Mouse (Mus musculus) embryonic fibroblast, embryonic 13.5 days (primary cell): ENCODE data around the gene Ric3. TPM values are rescaled to one million over a fixed set of nuclear protein-coding genes. Genes with fewer than 3 reads are reported as not detected.
"Not testable (repeated sequence)": the region's sequence is repeated elsewhere in the genome, so short reads cannot be mapped to it uniquely, and the experiment has no call there.

Source experiments
- H3K27ac ChIP-seq: 2 replicates; pipeline ENCODE4 v1.5.1; 2012; ENCODE audit warnings: low read length, control low read depth, inconsistent platforms; ENCODE audit not compliant: insufficient read depth
- H3K4me1 ChIP-seq: 2 replicates; pipeline ENCODE4 v1.6.1; 2011; ENCODE audit warnings: low read length; ENCODE audit not compliant: control insufficient read depth, insufficient read depth
- H3K4me3 ChIP-seq: 2 replicates; pipeline ENCODE4 v1.5.1; 2011; ENCODE audit warnings: mild to moderate bottlenecking, control low read depth, low read length; ENCODE audit not compliant: insufficient read depth
- CTCF ChIP-seq: IDR thresholded peaks from 2 replicates; pipeline ENCODE4 v1.5.1; 2011; ENCODE audit warnings: mild to moderate bottlenecking, control low read depth, low read length, moderate library complexity, borderline replicate concordance; ENCODE audit not compliant: insufficient read depth
- POLR2A ChIP-seq: IDR thresholded peaks from 2 replicates; pipeline ENCODE4 v1.6.1; 2011; ENCODE audit warnings: low read depth, mild to moderate bottlenecking, control low read depth, low read length, moderate library complexity
- polyA plus RNA-seq: library from polyadenylated mRNA; stranded (reverse); fragments of >200 nt; gene quantifications from 2 replicates; pipeline ENCODE4 v1.2.4, GENCODE M21; 2011; ENCODE audit warnings: low read depth; ENCODE audit not compliant: missing spikeins, insufficient read length

Ric3 gene
- polyA plus RNA-seq: 0.93 and 1.0 TPM in 2 replicates

DNA sequence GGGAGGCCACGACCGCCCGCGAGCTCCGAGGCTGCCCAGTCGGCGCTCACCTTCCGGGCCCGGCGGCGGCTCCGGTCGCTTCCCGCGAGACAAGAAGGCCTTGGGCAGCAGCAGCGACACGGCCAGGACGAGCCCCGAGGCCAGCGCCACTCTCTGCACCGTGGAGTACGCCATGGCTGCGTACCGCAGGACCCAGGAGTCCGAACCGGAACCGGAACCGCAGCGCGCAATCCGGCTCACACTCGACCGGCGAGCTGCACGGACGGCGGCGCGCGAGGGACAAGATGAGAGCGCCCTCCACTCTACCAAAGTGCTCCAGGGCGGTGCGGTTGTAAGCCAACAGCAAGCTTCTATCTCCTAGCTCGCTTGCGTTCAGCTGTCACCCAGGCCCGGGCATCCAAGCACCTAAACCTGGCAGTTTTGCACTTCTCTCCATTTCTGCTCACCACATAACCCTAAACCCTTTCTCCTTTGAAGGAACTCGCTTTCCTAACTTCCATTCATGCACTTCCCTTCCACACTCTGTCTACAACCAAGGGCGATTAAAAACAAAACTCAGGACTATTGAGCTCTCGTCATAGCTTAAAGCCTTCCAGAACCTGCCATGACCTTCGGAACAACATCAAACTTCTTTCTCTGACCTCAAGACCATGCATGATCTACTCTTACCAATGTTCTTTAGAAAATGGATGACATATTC is at the start of gene Ric3:
Gene Ric3, minus strand, starts transcription at position 219 of the 700 bp plus-strand sequence.
- TF ChIP-seq POLR2A: no peak
- no peak for TF ChIP-seq CTCF
- no peak within 1 kb of the TSS for H3K27ac ChIP-seq
- H3K4me1 ChIP-seq: no peaks in the 10 kb centered on the region
- peak within 1 kb of the TSS; percentile 23 for H3K4me3 ChIP-seq

DNA sequence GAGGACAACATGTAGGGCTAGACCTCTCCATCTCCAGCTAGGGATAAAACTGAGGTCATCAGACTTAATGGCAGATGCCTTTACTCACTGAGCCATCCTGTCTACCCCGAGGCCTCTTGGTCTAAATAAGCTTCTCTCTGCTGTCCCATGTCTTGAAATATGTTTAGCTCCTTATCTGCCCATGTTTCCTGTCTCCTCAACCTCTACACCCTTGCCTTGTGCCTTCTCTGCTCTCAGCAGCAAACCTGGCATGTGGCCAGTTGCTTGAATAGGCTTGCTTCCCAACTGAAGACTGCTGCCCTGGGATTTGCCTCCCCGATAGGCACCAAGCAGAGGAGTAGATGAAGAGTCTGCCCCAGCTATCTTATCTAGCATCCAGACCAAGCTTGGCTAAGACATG is 48.4 kb upstream of the Ric3 start:
- no peak overlapping the region for H3K27ac ChIP-seq
- TF ChIP-seq POLR2A (no peak), CTCF (no peak)
- H3K4me3 ChIP-seq: no peak overlapping the region
- no peaks in the 10 kb centered on the region for H3K4me1 ChIP-seq

DNA sequence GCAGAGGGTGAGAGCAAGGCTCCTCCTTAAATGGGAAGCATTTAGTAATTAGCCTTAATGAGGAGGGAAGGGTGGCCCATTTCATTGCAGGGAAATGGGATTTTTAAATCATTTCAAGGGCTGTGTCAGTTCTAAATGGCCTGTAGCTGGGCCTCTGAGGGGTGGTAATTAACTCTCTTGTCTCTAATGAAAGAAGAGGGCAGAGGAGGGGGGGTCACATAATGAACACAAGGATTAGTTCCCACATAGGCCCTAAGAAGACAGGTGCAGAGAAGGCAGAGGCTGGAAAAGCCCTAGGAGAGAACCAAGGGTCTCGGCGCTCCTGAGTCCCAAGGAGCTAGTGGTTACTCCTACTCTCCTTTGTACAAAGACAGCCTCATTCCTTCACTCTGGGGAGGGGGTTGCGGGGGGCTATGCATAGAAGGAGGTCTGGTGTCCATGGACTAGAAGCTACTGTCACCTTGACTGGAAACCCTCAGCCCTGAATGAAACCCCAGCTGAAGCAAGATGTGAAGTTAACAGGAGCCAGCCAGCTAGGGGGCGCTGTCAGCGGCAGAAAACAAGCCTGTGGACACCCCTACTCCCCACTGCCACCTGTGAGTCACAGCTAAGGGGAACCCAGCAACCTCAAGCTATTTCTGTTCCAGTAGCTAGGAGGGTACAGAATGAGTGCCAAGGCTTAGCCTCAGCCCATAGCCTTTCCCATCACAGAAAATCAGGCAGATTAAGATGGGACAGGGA is 47.0 kb upstream of the Ric3 start:
- H3K4me1 ChIP-seq: no peaks in the 10 kb centered on the region
- TF ChIP-seq POLR2A (no peak), CTCF (no peak)
- no peak overlapping the region for H3K27ac ChIP-seq
- H3K4me3 ChIP-seq: no peak overlapping the region

DNA sequence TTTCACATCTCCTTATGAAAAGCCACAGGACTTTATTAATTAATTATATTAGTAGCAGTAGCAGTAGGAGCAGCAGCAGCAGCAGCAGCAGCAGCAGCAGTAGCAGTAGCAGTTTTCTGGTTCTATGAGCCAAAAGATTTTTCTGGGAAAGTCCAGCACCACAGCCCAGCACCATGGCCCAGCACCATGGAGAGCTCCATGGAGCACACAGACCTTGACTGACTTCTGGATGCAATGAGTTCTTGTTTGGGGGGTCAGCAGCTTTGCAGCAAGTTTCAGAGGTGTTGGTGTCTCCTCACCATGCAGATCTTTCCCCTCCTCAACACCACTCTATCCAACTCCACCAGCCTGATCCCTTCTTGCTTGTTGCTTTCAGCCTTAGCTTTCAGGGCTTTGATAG is 46.3 kb upstream of the Ric3 start:
- Histone ChIP-seq H3K27ac (no peak overlapping the region), H3K4me1 (no peaks in the 10 kb centered on the region), H3K4me3 (no peak overlapping the region)
- TF ChIP-seq POLR2A: no peak
- no peak for TF ChIP-seq CTCF

DNA sequence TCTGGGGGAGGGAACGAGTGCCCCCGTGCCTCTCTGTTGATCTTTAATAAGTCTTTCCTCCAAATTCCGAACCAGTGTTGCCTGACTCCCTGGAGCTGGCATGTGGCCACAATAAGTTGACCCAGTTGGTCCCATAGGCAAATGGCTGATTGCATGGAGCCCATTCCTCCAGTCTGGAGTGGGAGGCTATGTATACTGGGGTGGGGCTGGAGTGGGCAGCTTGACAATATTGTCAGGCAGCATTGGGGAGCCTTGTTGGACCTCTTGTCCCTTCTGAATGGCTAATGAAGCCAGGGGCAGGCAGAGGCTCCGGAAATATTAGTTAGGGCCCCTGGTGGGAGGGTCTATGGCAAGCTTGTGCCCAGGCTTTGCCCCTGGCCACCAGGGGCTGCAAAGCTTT is 32.8 kb upstream of the Ric3 start:
- Histone ChIP-seq H3K4me3 (no peak overlapping the region), H3K27ac (no peak overlapping the region), H3K4me1 (no peaks in the 10 kb centered on the region)
- no peak for TF ChIP-seq POLR2A
- no peak for TF ChIP-seq CTCF

DNA sequence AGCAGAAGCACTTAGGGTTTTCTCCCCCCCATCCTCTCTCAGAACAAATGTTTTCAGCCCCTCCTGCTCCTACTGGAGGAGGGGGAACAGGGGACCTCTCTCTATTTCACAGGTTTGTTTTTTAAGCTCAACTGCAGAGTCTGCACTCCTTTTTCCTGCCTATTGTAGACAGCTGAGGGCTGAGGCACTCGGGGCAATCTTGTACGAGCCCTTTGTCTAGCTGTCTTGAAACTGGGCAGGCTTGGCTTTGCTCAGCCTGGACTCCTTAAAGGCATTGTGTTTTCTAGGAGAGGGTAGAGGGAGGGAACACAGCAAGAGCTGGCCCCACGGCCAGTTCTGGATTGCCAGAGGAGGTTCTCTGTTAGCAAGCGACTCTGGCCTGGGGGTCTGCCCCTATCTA is 32.4 kb upstream of the Ric3 start:
- not testable (repeated sequence) for H3K4me1 ChIP-seq, H3K27ac ChIP-seq

DNA sequence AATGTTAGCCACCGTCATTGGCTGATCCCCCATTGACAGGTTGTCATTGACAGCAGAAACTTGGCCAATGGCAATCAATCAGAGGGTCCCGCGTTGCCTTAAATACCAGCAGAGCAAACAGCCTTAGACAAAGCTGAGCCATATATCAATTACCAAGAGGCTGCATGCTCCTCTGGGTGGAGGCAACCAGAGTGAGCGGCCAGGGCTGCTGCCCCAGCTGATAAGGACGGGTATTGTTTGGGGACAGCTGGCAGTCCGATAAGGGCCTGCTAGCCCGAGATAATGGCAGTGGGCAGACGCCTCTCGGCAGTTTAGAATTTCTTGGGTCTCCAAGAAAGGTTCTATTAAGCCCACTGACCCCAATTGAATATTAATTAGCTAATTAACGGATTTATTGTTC is 31.8 kb upstream of the Ric3 start:
- H3K4me3 ChIP-seq: no peak overlapping the region
- no peak overlapping the region for H3K27ac ChIP-seq
- no peak for TF ChIP-seq CTCF
- no peaks in the 10 kb centered on the region for H3K4me1 ChIP-seq

More for the DNA sequence above, 32.4 kb upstream of the Ric3 start:
- H3K4me3 ChIP-seq: not testable (repeated sequence)

DNA sequence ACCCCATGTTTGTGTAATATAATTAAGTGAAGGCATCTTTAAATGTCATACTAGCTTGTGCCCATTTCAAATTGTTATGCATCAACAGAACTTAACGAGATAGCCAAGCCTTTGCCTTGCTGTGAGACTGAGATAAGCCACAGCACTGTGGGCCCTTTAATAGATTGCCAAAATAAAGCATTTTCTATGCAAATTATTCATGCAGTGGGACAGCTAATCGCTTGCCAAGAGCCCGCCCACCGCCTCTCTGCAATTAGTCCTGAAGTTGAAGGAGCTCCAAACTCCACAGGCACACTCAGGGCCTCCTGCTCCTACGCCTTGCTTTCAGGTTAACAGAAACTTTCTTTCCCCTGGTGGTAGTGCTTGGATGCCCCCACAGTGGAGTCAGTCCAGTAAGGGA is 27.9 kb upstream of the Ric3 start:
- no peaks in the 10 kb centered on the region for H3K4me1 ChIP-seq
- H3K4me3 ChIP-seq: no peak overlapping the region
- TF ChIP-seq POLR2A (no peak), CTCF (no peak)
- H3K27ac ChIP-seq: no peak overlapping the region

DNA sequence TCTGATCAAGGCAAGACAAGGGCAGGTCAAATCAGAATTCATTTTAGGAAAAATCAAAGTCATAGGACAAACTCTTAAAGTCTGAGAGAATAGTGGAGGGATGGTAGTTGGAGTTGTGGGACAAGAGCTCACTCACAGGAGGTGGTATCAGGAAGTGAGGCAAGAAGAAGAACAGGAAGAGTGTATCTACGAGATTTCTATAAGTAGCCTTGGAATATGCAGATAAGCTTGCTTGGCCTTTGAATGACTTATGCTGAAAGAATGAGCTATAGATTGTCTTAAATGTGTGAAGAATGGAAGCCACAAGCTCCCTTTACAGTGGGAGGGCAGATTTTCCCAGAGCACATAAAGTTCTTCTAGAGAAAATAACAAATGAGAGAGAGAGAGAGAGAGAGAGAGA is 21.8 kb upstream of the Ric3 start:
- no peak overlapping the region for H3K4me3 ChIP-seq
- H3K27ac ChIP-seq: no peak overlapping the region
- TF ChIP-seq CTCF (no peak), POLR2A (no peak)
- H3K4me1 ChIP-seq: no peaks in the 10 kb centered on the region

DNA sequence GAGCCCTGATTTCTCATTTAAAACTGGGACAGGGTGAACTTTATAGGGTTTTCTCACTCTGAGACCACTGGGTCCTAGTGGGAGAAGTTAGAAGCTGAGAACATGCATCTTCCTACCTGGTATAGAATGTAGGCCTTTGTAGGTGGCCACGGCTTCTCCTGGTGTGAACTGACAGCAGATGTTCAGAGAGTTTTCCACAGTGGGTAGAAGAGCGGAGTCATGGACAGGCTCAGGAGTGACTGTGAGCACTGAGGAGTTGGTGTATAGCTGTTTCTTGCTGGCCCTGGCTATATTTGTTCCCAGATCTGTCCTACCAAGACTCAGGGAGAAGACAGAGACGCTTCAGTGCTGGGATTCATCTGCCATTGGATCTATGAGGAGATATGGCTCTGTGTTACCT is 18.0 kb upstream of the Ric3 start:
- Histone ChIP-seq H3K27ac (no peak overlapping the region), H3K4me3 (no peak overlapping the region), H3K4me1 (no peaks in the 10 kb centered on the region)
- no peak for TF ChIP-seq POLR2A
- TF ChIP-seq CTCF: no peak
